Mouse (Mus musculus) left cerebral cortex, postnatal 10 days (tissue): Measurements from ENCODE around the gene Ache. TPM values are rescaled to one million over a fixed set of nuclear protein-coding genes. Genes with fewer than 3 reads are reported as not detected.
A peak's percentile ranks its signal among the peaks of the same experiment; 100 is the strongest.

ENCODE experiments used
- microRNA-seq: library from miRNA; unstranded; fragments of <30 nt; microRNA quantifications from one replicate; pipeline ENCODE4 v1.2.0, GENCODE M21; 2022
- total RNA-seq, 2 experiments: library from RNA; stranded (reverse); gene quantifications; 2 replicates each; pipeline ENCODE4 v1.2.3; 2021

Ache gene
- total RNA-seq, 2 experiments from 2014 or later = 99.1 to 105 TPM

Small RNAs within 50 kb of the gene (microRNA-seq; reads per million reads assigned to microRNA genes)
- gene Mir7036 = 6.0 reads per million, percentile 22 among the genes with 10 or more reads in this experiment
- not detected for gene Mir8116

Other genes starting within 250 kb of the Ache start
- gene Ap1s1, start 241.4 kb upstream of the Ache start, total RNA-seq = 100 to 1,000 TPM; 228 to 230 TPM
- gene Serpine1, start 215.3 kb upstream of the Ache start, total RNA-seq = under 1 TPM; 0.71 to 0.97 TPM
- gene Trim56, start 171.3 kb upstream of the Ache start, total RNA-seq = 1 to 10 TPM; 3.0 to 3.9 TPM
- gene Muc3, start 138.2 kb upstream of the Ache start, total RNA-seq = not detected
- gene Muc3a, start 75.1 kb upstream of the Ache start, total RNA-seq = 1 to 10 TPM; 2.7 to 3.8 TPM
- 10 to 100 TPM; 20.4 to 20.8 TPM for gene Ufsp1, start 7.1 kb downstream of the Ache start, total RNA-seq
- 100 to 1,000 TPM; 164 to 170 TPM for gene Srrt, start 20.2 kb downstream of the Ache start, total RNA-seq
- 1 to 10 TPM; 4.1 to 4.9 TPM for gene Trip6, start 26.9 kb downstream of the Ache start, total RNA-seq
- gene Slc12a9, start 46.1 kb downstream of the Ache start, total RNA-seq = 10 to 100 TPM; 28.6 to 28.9 TPM
- gene Ephb4, start 62.6 kb downstream of the Ache start, total RNA-seq = 1 to 10 TPM; 5.4 to 7.5 TPM
- gene Zan, start 189.5 kb downstream of the Ache start, total RNA-seq = under 1 TPM; 0.47 to 0.69 TPM
- gene Pop7, start 215.0 kb downstream of the Ache start, total RNA-seq = 10 to 100 TPM; 36.5 to 36.8 TPM
- 10 to 100 TPM; 43.0 TPM for gene Gigyf1, start 231.0 kb downstream of the Ache start, total RNA-seq
- not detected for gene Epo, start 245.7 kb downstream of the Ache start, total RNA-seq
- 1,000 to 10,000 TPM in 1 of 2 experiments, 100 to 1,000 TPM in 1; 996 to 1,005 TPM for gene Gnb2, start 246.0 kb downstream of the Ache start, total RNA-seq